Mouse (Mus musculus) stomach, postnatal 0 days (tissue): ENCODE measurements at regions not wholly inside any gene's neighbourhood (a gene's known extent, or its start where the extent isn't known, plus 50 kb on each side); places are given as distances from the start of the nearest gene placed in this dataset.

Experiments used
- CTCF ChIP-seq: IDR thresholded peaks from 2 replicates; pipeline ENCODE4 v1.5.1; 2016; ENCODE audit warnings: antibody characterized with exemption, low read depth, mild to moderate bottlenecking, moderate library complexity
- EP300 ChIP-seq: optimal IDR thresholded peaks from 2 replicates; pipeline ENCODE3; 2016; ENCODE audit warnings: antibody characterized with exemption

GRCm38 (mm10) chr1:193421820-193422219 lies 51.7 kb upstream of the Camk1g start:
- TF ChIP-seq CTCF (no peak), EP300 (no peak)
